Mouse (Mus musculus) midbrain, embryonic 13.5 days (tissue): Measurements from ENCODE around the gene Tpcn2. TPM values are rescaled to one million over a fixed set of nuclear protein-coding genes. Genes with fewer than 3 reads are reported as not detected.

Experiments used
- ATAC-seq: fragments of 200-750 bp; cut with Nextera tagmentation; 2 replicates; pipeline ENCODE4 v1.8.0; 2017; ENCODE audit warnings: mild to moderate bottlenecking, moderate TSS enrichment, moderate library complexity
- H3K27ac ChIP-seq: fragments of 300-500 bp; sonication (generic); 2 replicates; pipeline ENCODE4 v1.5.1; 2015; ENCODE audit warnings: inconsistent platforms, mild to moderate bottlenecking, moderate library complexity
- H3K27me3 ChIP-seq: fragments of 300-500 bp; sonication (generic); 2 replicates; pipeline ENCODE4 v1.6.1; 2015; ENCODE audit warnings: mild to moderate bottlenecking, inconsistent platforms
- H3K36me3 ChIP-seq: fragments of 300-500 bp; sonication (generic); 2 replicates; pipeline ENCODE4 v1.6.1; 2015; ENCODE audit warnings: mild to moderate bottlenecking, inconsistent platforms
- H3K4me1 ChIP-seq: fragments of 300-500 bp; sonication (generic); replicated peaks from 2 replicates; pipeline ENCODE4 v1.6.1; 2015; ENCODE audit warnings: inconsistent platforms
- H3K4me2 ChIP-seq: fragments of 300-500 bp; sonication (generic); replicated peaks from 2 replicates; pipeline ENCODE4 v1.6.1; 2015; ENCODE audit warnings: moderate library complexity, mild to moderate bottlenecking, inconsistent platforms
- H3K4me3 ChIP-seq: fragments of 300-500 bp; sonication (generic); replicated peaks from 2 replicates; pipeline ENCODE4 v1.5.1; 2015; ENCODE audit warnings: mild to moderate bottlenecking, inconsistent platforms
- H3K9ac ChIP-seq: fragments of 300-500 bp; sonication (generic); replicated peaks from 2 replicates; pipeline ENCODE4 v1.6.1; 2015; ENCODE audit warnings: mild to moderate bottlenecking, inconsistent platforms
- H3K9me3 ChIP-seq: fragments of 300-500 bp; sonication (generic); 2 replicates; pipeline ENCODE4 v1.6.1; 2016; ENCODE audit warnings: mild to moderate bottlenecking, inconsistent platforms
- WGBS: fragments of 180-500 bp; shearing (Covaris S2); methylation state at CpG from one replicate; pipeline ENCODE4 v1.1.7; 2015; 5-methylcytosine and 5-hydroxymethylcytosine counted together
- polyA plus RNA-seq: library from polyadenylated mRNA; unstranded; fragments of >200 nt; fragmentation: Nextera tagmentation; extraction: Ambion mirVana; gene quantifications from 2 replicates; pipeline ENCODE4 v1.2.1, GENCODE M21; 2015

Tpcn2 gene
- polyA plus RNA-seq, 1 experiment from 2014 or later: 4.2 TPM

- H3K9me3 ChIP-seq: no peaks in the 10 kb centered on the region
- no peak overlapping the region for H3K27ac ChIP-seq
- H3K36me3 ChIP-seq: peaks cover 7% of the 10 kb centered on the region; the same call in 1 of the 2 replicates
- no peak overlapping the region for H3K4me3 ChIP-seq
- no peaks in the 10 kb centered on the region for H3K27me3 ChIP-seq
- 89% methylated on average over 9 of the region's 9 CpGs for WGBS
- H3K4me1 ChIP-seq: no peaks in the 10 kb centered on the region
- no peak for ATAC-seq
- H3K9ac ChIP-seq: no peak overlapping the region
- no peak overlapping the region for H3K4me2 ChIP-seq
Measured at GRCm38 (mm10) chr7:145264202-145264601, 19.6 kb downstream of the Tpcn2 start.

DNA sequence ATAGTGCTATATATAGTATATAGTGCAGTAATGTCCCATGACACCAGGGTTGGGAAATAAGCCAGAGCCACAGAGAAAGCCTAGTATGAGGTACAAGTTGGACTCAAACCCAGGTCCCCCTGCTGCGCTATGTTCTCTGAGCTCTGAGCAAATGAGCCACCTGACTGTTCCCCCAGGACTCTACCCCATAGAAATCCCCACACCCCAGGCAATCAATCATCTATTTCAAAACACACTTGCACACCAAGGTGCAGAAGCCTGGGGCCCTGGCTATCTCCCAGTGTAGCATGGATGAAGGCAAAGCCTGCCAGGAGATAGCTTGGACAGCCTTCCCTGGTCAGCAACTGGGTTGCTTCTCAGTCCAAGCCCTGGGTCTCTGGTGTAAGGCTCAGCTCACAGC lies 27.7 kb downstream of the Tpcn2 start:
- ATAC-seq: no peak
- Histone ChIP-seq H3K27ac (no peak overlapping the region), H3K4me3 (no peak overlapping the region), H3K36me3 (no peaks in the 10 kb centered on the region), H3K9ac (no peak overlapping the region), H3K4me1 (no peaks in the 10 kb centered on the region), H3K9me3 (no peaks in the 10 kb centered on the region), H3K4me2 (no peak overlapping the region), H3K27me3 (no peaks in the 10 kb centered on the region)
- 100% methylated on average over 1 of the region's 1 CpGs for WGBS

DNA sequence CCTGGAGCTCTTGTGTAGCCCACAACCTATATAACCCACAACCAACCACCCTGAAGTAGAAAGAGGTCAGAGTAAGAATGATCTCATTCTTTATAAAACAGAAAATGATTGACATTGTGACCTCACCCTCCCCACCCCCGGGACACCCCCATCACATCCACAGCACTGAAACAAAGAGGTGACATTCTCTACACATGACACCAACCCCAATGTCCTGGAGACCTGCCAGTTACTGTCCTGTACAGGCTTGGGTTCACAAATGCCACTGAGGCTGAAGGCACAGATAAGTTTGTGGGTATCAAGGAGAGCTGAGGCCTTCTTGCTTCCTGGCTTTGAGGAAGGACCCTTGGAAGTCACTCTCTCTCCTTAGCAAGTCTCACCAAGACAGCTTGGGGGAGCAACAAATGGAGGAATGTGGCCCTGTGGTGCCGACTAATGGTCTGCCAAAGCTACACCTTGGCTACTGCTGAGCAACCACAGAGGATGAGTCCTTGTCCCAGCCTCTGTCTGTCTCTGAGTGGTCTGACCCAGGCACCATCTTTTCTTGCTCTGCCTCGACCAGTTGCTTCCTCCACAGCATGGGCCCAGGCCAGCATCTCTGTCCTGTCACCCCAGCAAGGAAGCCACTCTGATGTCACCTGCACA lies 29.7 kb downstream of the Tpcn2 start:
- Histone ChIP-seq H3K27ac (no peak overlapping the region), H3K4me2 (no peak overlapping the region)

DNA sequence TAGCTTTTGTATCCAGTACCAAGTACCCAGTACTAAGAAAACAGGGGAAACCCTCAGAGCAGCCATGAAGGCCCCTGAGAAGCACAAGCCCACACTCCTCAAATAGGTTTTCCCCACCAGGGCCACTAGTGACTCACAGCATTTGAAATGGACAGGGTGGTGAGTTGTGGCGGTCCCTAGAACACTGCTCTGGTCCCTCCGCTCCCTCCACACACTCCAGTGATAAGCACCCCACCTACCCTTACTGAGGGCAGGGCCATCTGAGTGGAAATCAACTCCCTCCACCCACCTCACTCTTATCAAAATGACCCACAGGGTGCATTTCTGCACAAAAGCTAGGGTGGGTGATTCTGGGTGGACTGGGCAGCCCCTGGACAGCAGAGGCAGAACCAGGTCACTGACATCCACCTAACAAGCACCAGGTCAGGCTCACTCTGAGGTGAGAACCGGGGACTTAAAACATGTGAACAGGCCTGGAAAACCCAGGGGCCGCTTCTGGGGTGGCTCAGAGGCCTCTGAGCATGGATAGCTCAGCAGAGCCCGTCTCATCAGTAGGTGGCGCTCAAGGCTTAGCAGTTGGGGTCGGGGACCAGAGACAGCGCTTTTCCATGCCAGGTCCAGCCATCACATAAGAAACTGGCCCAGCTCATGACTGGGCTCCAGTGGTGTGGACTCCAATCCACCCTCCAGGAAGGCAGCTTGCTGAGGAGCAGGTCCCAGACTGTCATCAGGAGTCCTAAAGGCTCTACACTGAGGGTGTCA lies 30.9 kb downstream of the Tpcn2 start:
- 26% methylated on average over 8 of the region's 8 CpGs for WGBS
- Histone ChIP-seq H3K36me3 (no peaks in the 10 kb centered on the region), H3K27me3 (no peaks in the 10 kb centered on the region), H3K4me3 (no peak overlapping the region), H3K9me3 (no peaks in the 10 kb centered on the region), H3K9ac (peak overlapping the region; percentile 50; the same call in 1 of the 2 replicates), H3K27ac (no peak overlapping the region), H3K4me2 (no peak overlapping the region), H3K4me1 (no peaks in the 10 kb centered on the region)
- ATAC-seq: peak; percentile 80

More for the DNA sequence above, 29.7 kb downstream of the Tpcn2 start:
- Histone ChIP-seq H3K4me1 (no peaks in the 10 kb centered on the region), H3K9me3 (no peaks in the 10 kb centered on the region), H3K4me3 (no peak overlapping the region), H3K36me3 (no peaks in the 10 kb centered on the region), H3K27me3 (no peaks in the 10 kb centered on the region), H3K9ac (no peak overlapping the region)
- 81% methylated on average over 3 of the region's 3 CpGs for WGBS
- no peak for ATAC-seq

GRCm38 (mm10) chr7:145250225-145250624 lies 33.6 kb downstream of the Tpcn2 start:
- Histone ChIP-seq H3K4me3 (no peak overlapping the region), H3K4me2 (no peak overlapping the region), H3K9ac (no peak overlapping the region), H3K36me3 (no peaks in the 10 kb centered on the region), H3K27me3 (no peaks in the 10 kb centered on the region), H3K9me3 (no peaks in the 10 kb centered on the region), H3K4me1 (no peaks in the 10 kb centered on the region), H3K27ac (no peak overlapping the region)
- no peak for ATAC-seq
- WGBS: 79% methylated on average over 9 of the region's 9 CpGs

DNA sequence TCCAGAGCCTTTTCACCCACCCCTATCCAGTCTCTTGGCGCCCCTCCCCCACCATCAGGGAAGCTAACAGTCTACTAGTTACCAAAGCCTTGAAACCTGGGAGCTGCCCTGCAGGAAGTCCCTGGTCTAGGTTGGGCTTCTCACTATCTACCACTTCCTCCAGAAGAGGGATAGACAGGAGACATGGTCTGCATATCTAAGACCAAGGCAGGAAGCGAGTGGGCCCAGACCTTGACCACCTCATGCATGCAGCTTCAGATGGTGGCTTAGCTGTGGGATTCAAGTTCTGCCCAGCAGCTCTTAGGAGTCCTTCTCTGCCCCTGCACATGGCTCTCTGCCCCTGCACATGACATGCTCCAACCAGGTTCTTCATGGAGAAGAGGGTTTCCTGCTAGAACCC lies 34.9 kb downstream of the Tpcn2 start:
- Histone ChIP-seq H3K4me2 (no peak overlapping the region), H3K36me3 (no peaks in the 10 kb centered on the region), H3K9ac (no peak overlapping the region), H3K27me3 (no peaks in the 10 kb centered on the region), H3K4me3 (no peak overlapping the region), H3K27ac (no peak overlapping the region), H3K4me1 (no peaks in the 10 kb centered on the region), H3K9me3 (no peaks in the 10 kb centered on the region)
- WGBS: 87% methylated on average over 2 of the region's 2 CpGs
- no peak for ATAC-seq

GRCm38 (mm10) chr7:145242851-145243712 lies 40.7 kb downstream of the Tpcn2 start:
- H3K4me1 ChIP-seq: peaks cover 3% of the 10 kb centered on the region; the same call in 1 of the 2 replicates
- H3K9me3 ChIP-seq: no peaks in the 10 kb centered on the region
- H3K27me3 ChIP-seq: no peaks in the 10 kb centered on the region
- peak; percentile 86 for ATAC-seq
- H3K4me3 ChIP-seq: no peak overlapping the region
- no peak overlapping the region for H3K4me2 ChIP-seq
- no peak overlapping the region for H3K9ac ChIP-seq
- H3K27ac ChIP-seq: no peak overlapping the region
- H3K36me3 ChIP-seq: no peaks in the 10 kb centered on the region
- 14% methylated on average over 9 of the region's 9 CpGs for WGBS

GRCm38 (mm10) chr7:145242028-145242427 lies 41.8 kb downstream of the Tpcn2 start:
- no peak overlapping the region for H3K9ac ChIP-seq
- no peaks in the 10 kb centered on the region for H3K36me3 ChIP-seq
- H3K4me3 ChIP-seq: no peak overlapping the region
- H3K27me3 ChIP-seq: no peaks in the 10 kb centered on the region
- H3K9me3 ChIP-seq: no peaks in the 10 kb centered on the region
- H3K4me1 ChIP-seq: peaks cover 3% of the 10 kb centered on the region; the same call in 1 of the 2 replicates
- no peak for ATAC-seq
- WGBS: 83% methylated on average over 9 of the region's 9 CpGs
- H3K4me2 ChIP-seq: no peak overlapping the region
- H3K27ac ChIP-seq: no peak overlapping the region

- WGBS: 75% methylated on average over 4 of the region's 4 CpGs
- peaks cover 3% of the 10 kb centered on the region; the same call in 1 of the 2 replicates for H3K4me1 ChIP-seq
Measured at GRCm38 (mm10) chr7:145240929-145241328, 42.9 kb downstream of the Tpcn2 start.

DNA sequence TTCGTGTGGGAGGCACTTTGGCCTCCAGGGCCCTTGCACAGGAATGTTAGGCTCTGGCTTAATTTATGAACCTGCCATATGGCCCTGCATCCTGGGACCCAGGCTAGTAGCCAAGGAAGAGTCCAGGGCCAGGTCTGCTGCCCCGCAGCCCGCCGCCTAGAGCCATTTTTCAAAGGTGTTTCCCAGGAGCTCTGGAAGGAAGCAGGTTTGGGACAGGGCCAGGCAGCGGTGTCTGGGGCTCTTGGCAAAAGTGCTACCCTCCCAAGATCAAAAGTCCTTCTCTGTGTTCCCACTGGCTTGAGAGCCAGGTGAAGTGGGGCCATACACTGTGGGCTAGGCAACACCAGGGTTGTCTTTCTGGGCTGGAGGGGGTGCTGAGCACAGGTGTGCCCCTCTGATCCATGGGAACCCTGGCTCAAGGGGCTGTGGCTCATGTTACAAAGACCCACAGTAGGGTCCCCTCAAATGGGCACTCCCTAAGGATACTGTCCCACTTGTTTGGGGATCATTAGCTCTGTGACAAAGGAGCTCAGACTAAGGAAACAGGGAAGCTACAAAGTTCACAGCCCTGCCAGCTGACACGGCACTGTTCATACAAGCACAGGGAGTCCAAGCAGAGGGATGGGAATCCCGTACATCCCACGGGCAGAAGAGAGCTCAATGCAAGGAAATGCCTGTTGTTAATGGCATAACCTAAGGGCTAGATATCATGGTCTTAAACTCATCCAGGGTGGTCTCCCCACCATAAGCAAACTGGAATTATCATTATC lies 43.9 kb downstream of the Tpcn2 start:
- 82% methylated on average over 8 of the region's 8 CpGs for WGBS
- Histone ChIP-seq H3K36me3 (no peaks in the 10 kb centered on the region), H3K9ac (no peak overlapping the region), H3K27me3 (no peaks in the 10 kb centered on the region), H3K4me1 (peaks cover 3% of the 10 kb centered on the region; the same call in 1 of the 2 replicates), H3K27ac (no peak overlapping the region), H3K9me3 (no peaks in the 10 kb centered on the region), H3K4me2 (no peak overlapping the region), H3K4me3 (no peak overlapping the region)
- no peak for ATAC-seq

More at GRCm38 (mm10) chr7:145240929-145241328, 42.9 kb downstream of the Tpcn2 start:
- Histone ChIP-seq H3K9me3 (no peaks in the 10 kb centered on the region), H3K36me3 (no peaks in the 10 kb centered on the region), H3K27me3 (no peaks in the 10 kb centered on the region), H3K4me3 (no peak overlapping the region), H3K27ac (no peak overlapping the region), H3K4me2 (no peak overlapping the region), H3K9ac (no peak overlapping the region)
- no peak for ATAC-seq

DNA sequence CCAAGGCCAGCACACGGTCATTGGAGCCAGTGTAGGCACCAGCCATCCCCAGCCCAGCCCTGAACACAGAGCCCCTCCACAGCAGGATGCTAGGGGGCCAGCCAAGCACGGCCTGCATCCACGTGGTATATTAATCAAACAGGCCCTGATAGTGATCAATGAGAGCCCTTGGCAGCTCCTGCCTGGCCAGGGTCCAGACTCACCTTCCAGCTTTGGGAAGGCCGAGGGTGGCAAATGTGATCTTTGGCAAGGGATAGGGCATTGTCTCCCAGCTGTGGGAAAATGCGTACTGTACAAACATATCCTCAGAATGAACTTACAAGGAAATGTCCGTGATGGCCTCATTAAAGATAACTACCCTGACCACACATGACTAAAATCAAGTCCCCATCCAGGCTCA lies 44.7 kb downstream of the Tpcn2 start:
- no peak overlapping the region for H3K9ac ChIP-seq
- no peak overlapping the region for H3K4me3 ChIP-seq
- no peak for ATAC-seq
- 76% methylated on average over 6 of the region's 6 CpGs for WGBS
- H3K4me2 ChIP-seq: no peak overlapping the region
- H3K4me1 ChIP-seq: peaks cover 3% of the 10 kb centered on the region; the same call in 1 of the 2 replicates
- H3K9me3 ChIP-seq: no peaks in the 10 kb centered on the region
- no peak overlapping the region for H3K27ac ChIP-seq
- H3K27me3 ChIP-seq: no peaks in the 10 kb centered on the region
- H3K36me3 ChIP-seq: no peaks in the 10 kb centered on the region
